12 mouse cellular contexts compared by ENCODE assay signal in genomic region chr6:56322799-56323198, GRCm38 (mm10).
A peak's percentile ranks its signal among the peaks of the same experiment; 100 is the strongest.
DNase-seq lines count a peak whose midpoint lies in the region; ATAC-seq lines count a peak whose summit lies in the region.
"Had no signal": no experiment of that assay in that cellular context is flagged by ENCODE, and none has a peak within 500 bp of the region (broad histone marks: within the 10 kb centered on the region; RNA-seq: fewer than 3 reads in every experiment).

No protein-coding gene starts in this region.

- peak; percentile 9 for DNase-seq in hindbrain, embryonic 11.5 days (ENCODE audit: low spot score)
- DNase-seq in NIH3T3 (ENCODE audit: low read depth): peak; percentile 67
- DNase-seq in c-Kit-positive CD71-positive TER-119-positive erythroid progenitor cells, embryonic 14.5 days (ENCODE audit: low spot score): no peak
- DNase-seq in urinary bladder, postnatal 4 days (ENCODE audit: low spot score in 2 of 2): no peak
- DNase-seq: cerebellum, adult 11-12 months; right cerebral cortex, postnatal 25 days had no signal

- no peaks in the 10 kb centered on the region for H3K9me3 ChIP-seq in hindbrain, embryonic 11.5 days (ENCODE audit: control insufficient read depth, low read length)
- H3K9me3 ChIP-seq in hindbrain, embryonic 12.5 days (replicated peaks): no peaks in the 10 kb centered on the region
- no peaks in the 10 kb centered on the region for H3K9me3 ChIP-seq in embryonic facial prominence, embryonic 12.5 days
- H3K9me3 ChIP-seq in heart, embryonic 16.5 days (replicated peaks; ENCODE audit: control insufficient read depth, low read length): no peaks in the 10 kb centered on the region
- H3K9me3 ChIP-seq: limb, embryonic 15.5 days had no signal

- no peak overlapping the region for H3K4me2 ChIP-seq in hindbrain, embryonic 11.5 days (replicated peaks; ENCODE audit: low read depth, low read length)
- H3K4me2 ChIP-seq in hindbrain, embryonic 12.5 days (replicated peaks): no peak overlapping the region
- H3K4me2 ChIP-seq in embryonic facial prominence, embryonic 12.5 days (replicated peaks): no peak overlapping the region
- H3K4me2 ChIP-seq in heart, embryonic 16.5 days (ENCODE audit: low read depth, low read length): no peak overlapping the region
- H3K4me2 ChIP-seq: limb, embryonic 15.5 days had no signal

- H3K36me3 ChIP-seq in hindbrain, embryonic 11.5 days (ENCODE audit: control insufficient read depth, insufficient read depth, low read length): no peaks in the 10 kb centered on the region
- no peaks in the 10 kb centered on the region for H3K36me3 ChIP-seq in hindbrain, embryonic 12.5 days
- H3K36me3 ChIP-seq in embryonic facial prominence, embryonic 12.5 days: no peaks in the 10 kb centered on the region
- H3K36me3 ChIP-seq in heart, embryonic 16.5 days (ENCODE audit: control insufficient read depth, insufficient read depth): no peaks in the 10 kb centered on the region
- H3K36me3 ChIP-seq: limb, embryonic 15.5 days had no signal

- no peaks in the 10 kb centered on the region for H3K27me3 ChIP-seq in hindbrain, embryonic 11.5 days (ENCODE audit: control insufficient read depth, insufficient read depth, low read length)
- H3K27me3 ChIP-seq in hindbrain, embryonic 12.5 days: no peaks in the 10 kb centered on the region
- H3K27me3 ChIP-seq in embryonic facial prominence, embryonic 12.5 days: no peaks in the 10 kb centered on the region
- no peaks in the 10 kb centered on the region for H3K27me3 ChIP-seq in heart, embryonic 16.5 days (ENCODE audit: control insufficient read depth, insufficient read depth, low read length)
- H3K27me3 ChIP-seq: limb, embryonic 15.5 days had no signal

- 16% methylated on average over 3 of the region's 3 CpGs for WGBS in hindbrain, embryonic 11.5 days
- 17% methylated on average over 3 of the region's 3 CpGs for WGBS in hindbrain, embryonic 12.5 days
- WGBS in embryonic facial prominence, embryonic 12.5 days: 9% methylated on average over 3 of the region's 3 CpGs
- 23% methylated on average over 3 of the region's 3 CpGs for WGBS in heart, embryonic 16.5 days

- no peak overlapping the region for H3K27ac ChIP-seq in hindbrain, embryonic 11.5 days (ENCODE audit: low read depth, low read length)
- H3K27ac ChIP-seq in hindbrain, embryonic 12.5 days: no peak overlapping the region
- H3K27ac ChIP-seq in embryonic facial prominence, embryonic 12.5 days: peak overlapping the region; percentile 41; the same call in 1 of the 2 replicates
- H3K27ac ChIP-seq in heart, embryonic 16.5 days (ENCODE audit: low read length): peak overlapping the region; percentile 48; the same call in 1 of the 2 replicates
- H3K27ac ChIP-seq: limb, embryonic 15.5 days had no signal

- H3K4me1 ChIP-seq in hindbrain, embryonic 11.5 days (replicated peaks; ENCODE audit: control insufficient read depth, insufficient read depth, low read length): no peaks in the 10 kb centered on the region
- H3K4me1 ChIP-seq in hindbrain, embryonic 12.5 days: no peaks in the 10 kb centered on the region
- 0 out of 2 replicates have a peak, but pooled peaks cover 7% of the 10 kb centered on the region for H3K4me1 ChIP-seq in embryonic facial prominence, embryonic 12.5 days
- peaks cover 8% of the 10 kb centered on the region for H3K4me1 ChIP-seq in heart, embryonic 16.5 days (ENCODE audit: control insufficient read depth, insufficient read depth, low read length)

- no peak overlapping the region for H3K4me3 ChIP-seq in hindbrain, embryonic 11.5 days (ENCODE audit: low read depth, low read length)
- H3K4me3 ChIP-seq in hindbrain, embryonic 12.5 days: no peak overlapping the region
- H3K4me3 ChIP-seq in embryonic facial prominence, embryonic 12.5 days: no peak overlapping the region
- H3K4me3 ChIP-seq in heart, embryonic 16.5 days (ENCODE audit: low read length): no peak overlapping the region
- H3K4me3 ChIP-seq: limb, embryonic 15.5 days had no signal

- H3K9ac ChIP-seq in hindbrain, embryonic 11.5 days (ENCODE audit: low read depth, low read length): no peak overlapping the region
- no peak overlapping the region for H3K9ac ChIP-seq in hindbrain, embryonic 12.5 days
- H3K9ac ChIP-seq in embryonic facial prominence, embryonic 12.5 days: no peak overlapping the region
- peak overlapping the region; percentile 12; the same call in 1 of the 2 replicates for H3K9ac ChIP-seq in heart, embryonic 16.5 days (ENCODE audit: low read length)
- H3K9ac ChIP-seq: limb, embryonic 15.5 days had no signal

- no peak for ATAC-seq in hindbrain, embryonic 11.5 days (ENCODE audit: low FRiP score)
- no peak for ATAC-seq in hindbrain, embryonic 12.5 days (ENCODE audit: low FRiP score)
- 0 out of 2 replicates have a peak, but pooled peaks have one; percentile 64 for ATAC-seq in embryonic facial prominence, embryonic 12.5 days (ENCODE audit: insufficient number of reproducible peaks, insufficient read depth, low FRiP score, low TSS enrichment)
- ATAC-seq in heart, embryonic 16.5 days (replicated peaks; ENCODE audit: extremely low read depth, insufficient read depth, low FRiP score): no peak; the same call in 1 of the 2 replicates
- ATAC-seq in erythroid progenitor cell, adult 5-6 weeks (replicated peaks; ENCODE audit: low FRiP score, poor library complexity, severe bottlenecking): no peak
- ATAC-seq: intestine, postnatal 0 days had no signal

Comparison
In these comparisons a context has a peak if more than half of its experiments do, and no peak if none do; other contexts are left out.
1. DNase-seq: peak in hindbrain, embryonic 11.5 days (single experiment) and NIH3T3 (single experiment); none in c-Kit-positive CD71-positive TER-119-positive erythroid progenitor cells, embryonic 14.5 days (single experiment) and urinary bladder, postnatal 4 days (0 of 2).
2. H3K27ac ChIP-seq: peak in embryonic facial prominence, embryonic 12.5 days (single experiment) and heart, embryonic 16.5 days (single experiment); none in hindbrain, embryonic 11.5 days (single experiment) and hindbrain, embryonic 12.5 days (single experiment).